Mouse (Mus musculus) spleen, embryonic (tissue): ENCODE measurements around the gene Vpreb1.
"Not testable (repeated sequence)": the region's sequence is repeated elsewhere in the genome, so short reads cannot be mapped to it uniquely, and the experiment has no call there.

Source experiments
- CTCF ChIA-PET: fragments of 350-600 bp; sonication (Branson Sonifier 250); formaldehyde crosslinking; loops from one replicate; lab custom pipeline; 2022; lab: Charles Lee

Vpreb1 gene

GRCm38 (mm10) chr16:16856054-16856453 lies 14.6 kb downstream of the Vpreb1 start:
- CTCF ChIA-PET: not testable (repeated sequence)

GRCm38 (mm10) chr16:16855541-16855940 lies 15.1 kb downstream of the Vpreb1 start:
- CTCF ChIA-PET: interaction anchor here (1.3 kb wide), 1 partner anchor 55 kb away, joined by 3 read pairs; no protein-coding TSS in a partner anchor

DNA sequence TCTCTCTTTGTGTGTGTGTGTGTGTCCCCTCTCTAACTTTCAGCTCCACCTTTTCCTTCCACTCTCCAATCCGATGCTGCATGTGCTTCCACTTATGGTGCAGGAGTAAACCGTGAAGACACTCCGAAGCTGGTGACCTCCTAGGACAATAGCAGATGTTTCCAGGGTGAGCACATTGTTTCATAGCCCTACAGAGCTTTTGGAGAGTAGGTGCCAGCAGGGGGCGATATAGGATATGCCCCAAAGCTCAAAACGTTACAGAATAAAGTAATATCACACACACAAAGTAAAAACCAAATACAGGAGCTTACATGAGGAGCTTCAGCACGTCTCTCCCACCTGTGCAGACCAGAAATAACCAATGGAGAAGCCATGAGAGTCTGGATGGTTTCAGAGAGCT lies 15.8 kb downstream of the Vpreb1 start:
- CTCF ChIA-PET: interaction anchor here (0.5 to 1.3 kb wide), 3 partner anchors 55 to 57 kb away, joined by 3 read pairs; no protein-coding TSS in a partner anchor

DNA sequence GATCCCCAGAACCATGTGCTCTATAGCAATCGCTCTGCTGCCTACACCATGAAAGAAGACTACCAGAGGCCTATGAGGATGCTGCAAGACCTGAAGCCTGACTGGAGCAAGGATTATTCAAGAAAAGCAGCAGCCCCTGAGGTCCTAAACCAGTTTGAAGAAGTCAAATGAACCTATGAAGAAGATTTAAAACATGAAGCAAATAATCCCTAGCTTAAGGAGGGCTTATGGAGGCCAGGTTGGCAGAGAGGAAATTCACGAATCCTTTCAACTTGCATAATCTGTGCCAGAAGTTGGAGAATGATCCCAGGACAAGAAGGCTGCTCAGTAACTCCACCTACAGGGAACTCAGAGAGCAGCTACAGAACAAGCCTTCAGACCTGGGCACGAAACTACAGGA lies 18.2 kb downstream of the Vpreb1 start:
- CTCF ChIA-PET: no interaction called here

GRCm38 (mm10) chr16:16849196-16849595 lies 21.4 kb downstream of the Vpreb1 start:
- CTCF ChIA-PET: no interaction called here

DNA sequence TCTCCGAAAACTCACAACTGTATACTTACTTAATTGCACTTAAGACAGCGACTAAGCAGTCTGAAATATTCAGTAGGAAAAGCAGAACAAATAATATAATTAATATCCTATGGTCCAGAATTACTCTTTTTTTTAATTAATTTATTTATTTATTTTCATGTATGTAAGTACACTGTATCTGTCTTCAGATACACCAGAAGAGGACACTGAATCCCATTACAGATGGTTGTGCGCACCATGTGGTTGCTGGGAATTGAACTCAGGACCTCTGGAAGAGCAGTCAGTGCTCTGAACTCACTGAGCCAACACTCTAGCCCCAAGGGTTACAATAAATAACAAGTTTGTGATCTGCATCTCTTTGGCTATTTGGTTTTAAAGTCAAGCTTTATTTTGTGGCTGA lies 41.0 kb downstream of the Vpreb1 start:
- CTCF ChIA-PET: no interaction called here

DNA sequence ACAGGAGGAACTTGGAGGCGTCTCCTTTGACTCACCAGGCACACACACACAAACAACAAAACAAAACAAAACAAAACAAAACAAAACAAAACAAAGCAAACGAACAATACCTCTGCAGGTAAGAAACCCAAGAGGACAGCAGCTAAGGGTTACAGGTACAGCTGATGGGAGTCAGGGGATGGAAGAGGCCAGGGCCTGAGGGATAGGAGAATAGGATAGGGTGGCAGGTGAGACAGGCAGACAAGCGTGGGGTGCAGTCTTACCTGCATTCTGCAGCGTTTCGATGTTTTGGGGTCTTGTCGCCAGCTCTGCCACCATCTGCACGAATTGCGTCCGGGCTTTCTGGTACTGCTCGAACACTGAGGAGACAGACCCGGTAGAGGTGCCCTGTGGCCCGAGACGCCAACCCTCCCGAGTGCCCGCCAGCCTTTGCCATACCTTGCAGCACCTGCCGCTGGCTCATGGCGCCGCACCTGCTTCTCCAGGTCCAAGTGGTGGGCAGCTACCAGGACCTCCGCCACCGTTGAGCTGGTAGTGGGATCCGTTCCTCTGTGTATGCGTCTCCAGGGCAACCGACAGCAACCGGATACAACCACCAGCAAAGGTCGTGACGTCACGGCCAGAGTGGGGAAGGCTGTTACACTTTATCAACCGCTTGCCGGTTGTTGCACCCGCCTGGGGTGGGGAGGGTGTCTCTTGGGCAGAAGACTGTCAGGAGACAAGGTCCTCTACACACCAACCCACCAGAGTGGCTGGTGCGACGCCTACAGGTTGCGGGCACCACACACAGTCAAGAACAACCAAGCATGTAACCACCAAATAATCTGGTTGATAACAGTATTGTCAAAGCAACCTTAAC lies 41.7 kb downstream of the Vpreb1 start, which contains the start of gene Spag6l:
Spag6l (minus strand) TSS at position 700 of the 859 bp plus-strand sequence.
- CTCF ChIA-PET: no interaction called here

DNA sequence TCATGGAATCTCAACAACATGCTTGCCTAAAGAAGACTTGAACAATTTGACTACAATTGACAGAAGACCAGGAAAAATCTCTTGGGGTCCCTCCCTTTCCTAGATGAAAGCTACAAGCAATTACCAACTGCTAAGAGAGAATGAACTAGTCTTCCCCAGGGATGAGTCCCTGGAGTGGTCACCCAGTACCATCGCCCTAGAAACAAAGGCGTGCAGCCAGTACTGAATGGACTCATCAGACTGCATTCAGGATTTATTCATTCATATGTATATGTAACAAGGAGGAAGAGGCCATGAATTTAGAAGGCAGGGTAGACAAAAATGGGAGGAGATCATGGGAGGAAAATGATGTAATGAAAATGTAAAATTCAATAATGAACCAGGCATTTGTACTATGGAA lies 44.4 kb downstream of the Vpreb1 start:
- CTCF ChIA-PET: interaction anchor here (0.6 kb wide), 1 partner anchor 31 kb away, joined by 5 read pairs; no protein-coding TSS in a partner anchor

GRCm38 (mm10) chr16:16825476-16825875 lies 45.2 kb downstream of the Vpreb1 start:
- CTCF ChIA-PET: no interaction called here
